Mouse (Mus musculus) cerebellum, postnatal 25 days (tissue): ENCODE data around the gene Zfp940.
"Not testable (repeated sequence)": the region's sequence is repeated elsewhere in the genome, so short reads cannot be mapped to it uniquely, and the experiment has no call there.

Experiments used
- DNase-seq, 2 experiments: peaks; one replicate each; pipeline ENCODE4 v3.0.0; 2021; ENCODE audit warnings: mixed read lengths in 2 of 2

Zfp940 gene

GRCm38 (mm10) chr7:29853219-29853842 is at the start of gene Zfp940:
Zfp940 (minus strand) TSS chr7:29853669.
- peak; percentile 89 to 90 for DNase-seq

- DNase-seq = no peak
Observed at GRCm38 (mm10) chr7:29898351-29898750, 44.9 kb upstream of the Zfp940 start.

- DNase-seq = no peak
Observed at GRCm38 (mm10) chr7:29892756-29893155, 39.3 kb upstream of the Zfp940 start.

- DNase-seq = no peak
Observed at GRCm38 (mm10) chr7:29890501-29890900, 37.0 kb upstream of the Zfp940 start.

- DNase-seq = no peak
Observed at GRCm38 (mm10) chr7:29880916-29881315, 27.4 kb upstream of the Zfp940 start.

- DNase-seq = no peak
Observed at GRCm38 (mm10) chr7:29880056-29880455, 26.6 kb upstream of the Zfp940 start.

- DNase-seq = not testable (repeated sequence)
Observed at GRCm38 (mm10) chr7:29877561-29877960, 24.1 kb upstream of the Zfp940 start.

- DNase-seq = no peak
Observed at GRCm38 (mm10) chr7:29874256-29874655, 20.8 kb upstream of the Zfp940 start.

- no peak for DNase-seq
Observed at GRCm38 (mm10) chr7:29861660-29862059, 8.2 kb upstream of the Zfp940 start.

GRCm38 (mm10) chr7:29859532-29860517 is 6.4 kb upstream of the Zfp940 start, which contains the start of gene Zfp420:
Zfp420 (plus strand) TSS chr7:29859979.
- peak; percentile 89 to 96 for DNase-seq

GRCm38 (mm10) chr7:29852831-29853218 is 644 bp downstream of the Zfp940 start:
- DNase-seq = no peak

GRCm38 (mm10) chr7:29844616-29845015 is 8.9 kb downstream of the Zfp940 start:
- DNase-seq = no peak

GRCm38 (mm10) chr7:29842105-29842504 is 11.4 kb downstream of the Zfp940 start:
- no peak for DNase-seq

- no peak for DNase-seq
Observed at GRCm38 (mm10) chr7:29839256-29839655, 14.2 kb downstream of the Zfp940 start.

GRCm38 (mm10) chr7:29836816-29837215 is 16.7 kb downstream of the Zfp940 start:
- DNase-seq = no peak

- DNase-seq = no peak
Observed at GRCm38 (mm10) chr7:29829804-29830203, 23.7 kb downstream of the Zfp940 start.

GRCm38 (mm10) chr7:29828001-29828400 is 25.5 kb downstream of the Zfp940 start:
- no peak for DNase-seq

GRCm38 (mm10) chr7:29818619-29819254 is 34.7 kb downstream of the Zfp940 start:
- peak; percentile 75 to 79 for DNase-seq

GRCm38 (mm10) chr7:29815910-29816429 is 37.5 kb downstream of the Zfp940 start, which contains the start of gene Zfp790:
Zfp790 (plus strand) TSS chr7:29816114.
- peak; percentile 82 to 88 for DNase-seq

- no peak for DNase-seq
Observed at GRCm38 (mm10) chr7:29815061-29815784, 38.2 kb downstream of the Zfp940 start.

GRCm38 (mm10) chr7:29814381-29814780 is 39.1 kb downstream of the Zfp940 start:
- DNase-seq = no peak

GRCm38 (mm10) chr7:29812244-29812643 is 41.2 kb downstream of the Zfp940 start:
- DNase-seq = no peak
